ENCODE assay signal across 16 mouse cellular contexts in the genomic region with DNA sequence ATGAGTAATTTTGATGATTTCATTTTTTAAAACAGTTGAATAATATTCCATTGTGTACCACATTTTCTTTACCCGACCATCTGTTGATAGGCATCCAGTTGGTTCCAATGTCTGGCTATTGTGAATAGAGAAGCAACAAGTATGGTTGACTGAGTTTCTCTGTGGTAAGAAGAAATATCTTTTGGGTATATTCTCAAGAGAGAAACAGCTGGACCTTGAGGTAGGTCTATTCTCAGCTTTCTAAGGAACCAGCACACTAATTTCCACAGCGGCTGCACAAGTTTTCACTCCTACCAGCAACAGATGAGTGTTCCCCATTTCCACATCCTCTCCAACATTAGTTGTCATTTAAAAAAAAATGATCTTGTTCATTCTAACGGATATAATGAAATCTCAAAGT.
"Had no signal": no experiment of that assay in that cellular context is flagged by ENCODE, and none has a peak within 500 bp of the region (broad histone marks: within the 10 kb centered on the region; RNA-seq: fewer than 3 reads in every experiment).

No protein-coding gene starts in this region.

- H3K9me3 ChIP-seq: neural tube, embryonic 13.5 days; neural tube, embryonic 15.5 days; stomach, embryonic 15.5 days had no signal

- H3K4me2 ChIP-seq: neural tube, embryonic 13.5 days; neural tube, embryonic 15.5 days; stomach, embryonic 15.5 days had no signal

- H3K4me3 ChIP-seq: neural tube, embryonic 13.5 days; neural tube, embryonic 15.5 days; stomach, embryonic 15.5 days had no signal

- H3K27ac ChIP-seq: neural tube, embryonic 13.5 days; neural tube, embryonic 15.5 days; stomach, embryonic 15.5 days; stomach, postnatal 0 days had no signal

- H3K36me3 ChIP-seq: neural tube, embryonic 13.5 days; neural tube, embryonic 15.5 days; stomach, embryonic 15.5 days had no signal

- H3K9ac ChIP-seq: neural tube, embryonic 13.5 days; neural tube, embryonic 15.5 days; stomach, embryonic 15.5 days had no signal

- H3K27me3 ChIP-seq: neural tube, embryonic 13.5 days; neural tube, embryonic 15.5 days; stomach, embryonic 15.5 days had no signal

- H3K4me1 ChIP-seq: neural tube, embryonic 13.5 days; stomach, embryonic 15.5 days had no signal

- DNase-seq: retina, postnatal 1 day; right cerebral cortex, adult 18-20 months; right cerebral cortex, postnatal 14 days; right cerebral cortex, postnatal 25 days; right cerebral cortex, postnatal 4 days; spleen, adult 18-20 months; thymus, adult 18-20 months; thymus, adult 2 months; thymus, postnatal 14 days; thymus, postnatal 25 days; thymus, postnatal 36 days; thymus, postnatal 4 days had no signal
